Mouse (Mus musculus): ENCODE data around the gene Apba2. TPM values are rescaled to one million over a fixed set of nuclear protein-coding genes. Genes with fewer than 3 reads are reported as not detected.

Gene Apba2
- polyA plus RNA-seq, 1 experiment from 2014 or later: 1.9 TPM

GRCm38 (mm10) chr7:64550856-64551255 lies 49.4 kb downstream of the Apba2 start:
- ATAC-seq (replicated peaks; ENCODE audit: extremely low read depth, insufficient read depth, low FRiP score): no peak
- Histone ChIP-seq H3K4me1 (ENCODE audit: control insufficient read depth, insufficient read depth, low read length) (no peaks in the 10 kb centered on the region), H3K36me3 (ENCODE audit: control insufficient read depth, insufficient read depth) (no peaks in the 10 kb centered on the region), H3K4me3 (ENCODE audit: low read length) (no peak overlapping the region), H3K27me3 (ENCODE audit: control insufficient read depth, insufficient read depth, low read length) (no peaks in the 10 kb centered on the region), H3K9me3 (replicated peaks; ENCODE audit: control insufficient read depth, low read length) (no peaks in the 10 kb centered on the region), H3K4me2 (ENCODE audit: low read depth, low read length) (no peak overlapping the region), H3K27ac (ENCODE audit: low read length) (no peak overlapping the region), H3K9ac (ENCODE audit: low read length) (no peak overlapping the region)
- WGBS: 54% methylated on average over 1 of the region's 1 CpGs

- no peaks in the 10 kb centered on the region for H3K27me3 ChIP-seq (ENCODE audit: control insufficient read depth, insufficient read depth, low read length)
- no peak for ATAC-seq (replicated peaks; ENCODE audit: extremely low read depth, insufficient read depth, low FRiP score)
- H3K4me2 ChIP-seq (ENCODE audit: low read depth, low read length): no peak overlapping the region
- no peaks in the 10 kb centered on the region for H3K9me3 ChIP-seq (replicated peaks; ENCODE audit: control insufficient read depth, low read length)
- no peaks in the 10 kb centered on the region for H3K4me1 ChIP-seq (ENCODE audit: control insufficient read depth, insufficient read depth, low read length)
- H3K27ac ChIP-seq (ENCODE audit: low read length): no peak overlapping the region
- H3K36me3 ChIP-seq (ENCODE audit: control insufficient read depth, insufficient read depth): no peaks in the 10 kb centered on the region
- WGBS: 67% methylated on average over 13 of the region's 16 CpGs
- H3K4me3 ChIP-seq (ENCODE audit: low read length): no peak overlapping the region
- H3K9ac ChIP-seq (ENCODE audit: low read length): no peak overlapping the region
Observed at GRCm38 (mm10) chr7:64552523-64553190, 51.2 kb downstream of the Apba2 start.

DNA sequence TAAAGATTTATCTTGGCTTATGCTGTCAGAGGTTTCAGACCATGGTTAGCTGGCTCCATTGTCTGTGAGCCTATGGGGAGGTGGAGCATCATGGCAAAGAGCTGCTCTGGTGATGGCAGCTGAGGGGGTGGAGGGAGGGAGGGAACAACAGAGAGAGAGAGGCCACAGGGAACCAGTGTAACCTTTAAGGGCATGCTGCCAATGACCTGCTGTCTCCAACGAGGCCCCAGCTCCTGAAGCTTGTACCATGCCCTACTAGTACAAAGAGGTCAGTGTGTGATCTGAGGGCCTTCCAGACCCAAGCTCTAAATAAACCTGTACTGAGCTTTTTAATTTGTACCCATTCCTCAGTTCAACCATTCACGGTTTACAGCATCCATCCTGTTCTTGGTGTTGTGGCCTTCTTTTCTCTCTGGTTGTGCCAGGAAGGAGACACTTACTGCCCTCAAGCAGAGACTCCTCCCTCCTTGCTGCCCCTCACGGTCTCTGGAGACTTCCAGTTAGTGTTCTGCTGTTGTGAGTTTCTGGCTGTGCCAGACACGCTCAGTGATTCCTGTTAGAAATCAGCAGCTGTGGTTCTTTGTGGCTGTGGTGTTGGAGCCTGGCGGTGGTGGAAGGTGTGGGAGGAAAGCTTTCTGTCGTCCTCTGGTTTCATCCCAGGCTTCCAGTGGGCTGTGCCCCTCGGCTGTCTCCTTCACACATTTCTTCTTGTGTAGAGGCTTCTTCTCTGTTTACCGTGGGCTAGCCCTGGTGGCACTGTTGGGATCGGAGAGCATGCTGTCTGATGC lies 60.4 kb downstream of the Apba2 start:
- ATAC-seq (replicated peaks; ENCODE audit: extremely low read depth, insufficient read depth, low FRiP score): no peak
- Histone ChIP-seq H3K27me3 (ENCODE audit: control insufficient read depth, insufficient read depth, low read length) (no peaks in the 10 kb centered on the region), H3K4me1 (ENCODE audit: control insufficient read depth, insufficient read depth, low read length) (no peaks in the 10 kb centered on the region), H3K9me3 (replicated peaks; ENCODE audit: control insufficient read depth, low read length) (no peaks in the 10 kb centered on the region), H3K4me2 (ENCODE audit: low read depth, low read length) (no peak overlapping the region), H3K27ac (ENCODE audit: low read length) (no peak overlapping the region), H3K4me3 (ENCODE audit: low read length) (no peak overlapping the region), H3K36me3 (ENCODE audit: control insufficient read depth, insufficient read depth) (no peaks in the 10 kb centered on the region), H3K9ac (ENCODE audit: low read length) (no peak overlapping the region)
- 59% methylated on average over 9 of the region's 9 CpGs for WGBS

GRCm38 (mm10) chr7:64564891-64565571 lies 63.5 kb downstream of the Apba2 start:
- no peaks in the 10 kb centered on the region for H3K9me3 ChIP-seq (replicated peaks; ENCODE audit: control insufficient read depth, low read length)
- WGBS: 73% methylated on average over 7 of the region's 7 CpGs
- no peak overlapping the region for H3K4me2 ChIP-seq (ENCODE audit: low read depth, low read length)
- no peak overlapping the region for H3K27ac ChIP-seq (ENCODE audit: low read length)
- H3K9ac ChIP-seq (ENCODE audit: low read length): no peak overlapping the region
- no peaks in the 10 kb centered on the region for H3K36me3 ChIP-seq (ENCODE audit: control insufficient read depth, insufficient read depth)
- H3K4me3 ChIP-seq (ENCODE audit: low read length): no peak overlapping the region
- H3K27me3 ChIP-seq (ENCODE audit: control insufficient read depth, insufficient read depth, low read length): no peaks in the 10 kb centered on the region
- H3K4me1 ChIP-seq (ENCODE audit: control insufficient read depth, insufficient read depth, low read length): no peaks in the 10 kb centered on the region
- ATAC-seq (replicated peaks; ENCODE audit: extremely low read depth, insufficient read depth, low FRiP score): no peak

DNA sequence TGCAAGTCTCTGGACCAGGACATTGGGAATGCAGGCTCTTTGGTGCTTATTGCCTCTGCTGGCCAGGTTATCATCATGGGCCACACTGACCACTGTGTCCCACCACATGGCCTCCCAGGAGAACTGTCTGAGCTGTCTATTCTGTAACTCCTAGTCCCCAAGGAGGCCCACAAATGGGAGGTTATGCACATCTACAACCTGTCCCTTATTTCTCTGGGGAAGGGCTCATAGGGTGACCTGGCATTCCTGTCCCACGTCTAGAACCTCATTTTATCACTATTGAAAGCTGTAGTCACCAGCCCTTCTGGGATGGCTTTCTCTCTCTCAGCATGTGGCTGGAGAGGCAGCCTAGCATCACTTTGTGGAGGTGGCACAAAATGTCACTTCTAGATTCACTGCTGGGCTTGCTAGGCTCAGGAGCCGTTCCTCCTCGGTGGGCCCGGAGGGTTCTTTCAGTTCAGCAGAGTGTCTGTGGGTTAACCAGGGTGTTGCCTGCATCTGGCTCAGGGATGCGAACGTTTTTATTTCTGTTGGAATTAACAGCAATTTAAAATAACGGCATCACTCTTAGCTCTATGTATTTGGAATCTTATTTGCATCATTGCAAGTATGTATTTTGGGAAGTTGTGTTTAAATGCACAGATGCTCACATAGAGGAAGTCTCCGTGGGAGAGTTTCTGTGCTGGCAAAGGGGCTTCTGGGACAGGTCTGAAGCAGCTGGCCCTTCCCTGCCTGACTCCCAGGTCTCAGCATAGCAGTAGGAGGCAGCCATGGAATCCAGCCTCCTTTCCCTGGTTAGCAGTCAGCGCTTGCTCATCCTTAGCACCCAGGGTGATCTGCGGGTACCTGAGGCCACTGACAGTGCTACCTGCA lies 65.1 kb downstream of the Apba2 start:
- Histone ChIP-seq H3K4me3 (ENCODE audit: low read length) (no peak overlapping the region), H3K4me1 (ENCODE audit: control insufficient read depth, insufficient read depth, low read length) (no peaks in the 10 kb centered on the region), H3K36me3 (ENCODE audit: control insufficient read depth, insufficient read depth) (no peaks in the 10 kb centered on the region), H3K4me2 (ENCODE audit: low read depth, low read length) (no peak overlapping the region), H3K9me3 (replicated peaks; ENCODE audit: control insufficient read depth, low read length) (no peaks in the 10 kb centered on the region), H3K27ac (ENCODE audit: low read length) (no peak overlapping the region), H3K27me3 (ENCODE audit: control insufficient read depth, insufficient read depth, low read length) (no peaks in the 10 kb centered on the region), H3K9ac (ENCODE audit: low read length) (no peak overlapping the region)
- ATAC-seq (replicated peaks; ENCODE audit: extremely low read depth, insufficient read depth, low FRiP score): no peak
- WGBS: 73% methylated on average over 10 of the region's 10 CpGs

DNA sequence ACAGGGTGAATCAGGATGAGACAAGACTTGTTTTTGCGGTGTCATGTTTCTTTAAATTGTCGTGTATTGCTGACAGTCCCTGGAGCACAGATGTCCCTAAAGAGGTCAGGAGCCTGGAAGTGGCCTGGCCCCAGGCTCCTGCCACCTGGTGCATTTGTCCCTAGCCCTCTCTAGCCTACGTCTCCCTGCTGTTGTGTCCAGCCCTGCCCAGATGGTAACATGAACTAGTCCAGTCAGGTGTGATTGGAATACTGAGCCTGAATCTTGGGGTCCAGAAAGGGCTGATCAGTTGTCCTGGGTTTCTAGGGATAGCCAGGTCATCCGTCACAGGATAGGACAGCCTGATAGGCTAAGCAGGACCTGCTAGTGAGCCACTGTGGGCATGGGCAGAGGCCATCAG lies 67.2 kb downstream of the Apba2 start:
- WGBS: 63% methylated on average over 4 of the region's 4 CpGs
- ATAC-seq (replicated peaks; ENCODE audit: extremely low read depth, insufficient read depth, low FRiP score): no peak
- H3K27me3 ChIP-seq (ENCODE audit: control insufficient read depth, insufficient read depth, low read length): no peaks in the 10 kb centered on the region

GRCm38 (mm10) chr7:64569676-64570075 lies 68.2 kb downstream of the Apba2 start:
- H3K9me3 ChIP-seq (replicated peaks; ENCODE audit: control insufficient read depth, low read length): no peaks in the 10 kb centered on the region
- H3K4me3 ChIP-seq (ENCODE audit: low read length): no peak overlapping the region
- H3K9ac ChIP-seq (ENCODE audit: low read length): no peak overlapping the region
- no peaks in the 10 kb centered on the region for H3K36me3 ChIP-seq (ENCODE audit: control insufficient read depth, insufficient read depth)
- H3K27me3 ChIP-seq (ENCODE audit: control insufficient read depth, insufficient read depth, low read length): no peaks in the 10 kb centered on the region
- H3K4me1 ChIP-seq (ENCODE audit: control insufficient read depth, insufficient read depth, low read length): no peaks in the 10 kb centered on the region
- H3K27ac ChIP-seq (ENCODE audit: low read length): no peak overlapping the region
- WGBS: 46% methylated on average over 7 of the region's 7 CpGs
- no peak for ATAC-seq (replicated peaks; ENCODE audit: extremely low read depth, insufficient read depth, low FRiP score)
- H3K4me2 ChIP-seq (ENCODE audit: low read depth, low read length): no peak overlapping the region

More for the DNA sequence above, 67.2 kb downstream of the Apba2 start:
- no peaks in the 10 kb centered on the region for H3K4me1 ChIP-seq (ENCODE audit: control insufficient read depth, insufficient read depth, low read length)
- H3K4me3 ChIP-seq (ENCODE audit: low read length): no peak overlapping the region
- no peak overlapping the region for H3K27ac ChIP-seq (ENCODE audit: low read length)
- no peaks in the 10 kb centered on the region for H3K9me3 ChIP-seq (replicated peaks; ENCODE audit: control insufficient read depth, low read length)
- no peak overlapping the region for H3K9ac ChIP-seq (ENCODE audit: low read length)
- no peak overlapping the region for H3K4me2 ChIP-seq (ENCODE audit: low read depth, low read length)
- no peaks in the 10 kb centered on the region for H3K36me3 ChIP-seq (ENCODE audit: control insufficient read depth, insufficient read depth)

GRCm38 (mm10) chr7:64570914-64571313 lies 69.4 kb downstream of the Apba2 start:
- no peak overlapping the region for H3K27ac ChIP-seq (ENCODE audit: low read length)
- H3K9ac ChIP-seq (ENCODE audit: low read length): no peak overlapping the region
- H3K4me3 ChIP-seq (ENCODE audit: low read length): no peak overlapping the region
- no peaks in the 10 kb centered on the region for H3K36me3 ChIP-seq (ENCODE audit: control insufficient read depth, insufficient read depth)
- WGBS: 80% methylated on average over 4 of the region's 4 CpGs
- H3K9me3 ChIP-seq (replicated peaks; ENCODE audit: control insufficient read depth, low read length): no peaks in the 10 kb centered on the region
- H3K4me1 ChIP-seq (ENCODE audit: control insufficient read depth, insufficient read depth, low read length): no peaks in the 10 kb centered on the region
- H3K27me3 ChIP-seq (ENCODE audit: control insufficient read depth, insufficient read depth, low read length): no peaks in the 10 kb centered on the region
- no peak overlapping the region for H3K4me2 ChIP-seq (ENCODE audit: low read depth, low read length)
- ATAC-seq (replicated peaks; ENCODE audit: extremely low read depth, insufficient read depth, low FRiP score): no peak
